Mouse (Mus musculus) megakaryocyte, adult 5-6 weeks (primary cell): ENCODE data around the gene Slx1b. TPM values are rescaled to one million over a fixed set of nuclear protein-coding genes. Genes with fewer than 3 reads are reported as not detected.

Source experiments
- ATAC-seq: 2 replicates; pipeline ENCODE4 v1.8.0; 2016; ENCODE audit warnings: mild to moderate bottlenecking, inconsistent platforms; ENCODE audit not compliant: poor library complexity, severe bottlenecking
- total RNA-seq, 2 experiments: library from RNA; stranded (forward) in 1 of 2; stranded (reverse) in 1 of 2; fragments of 153-499, 151-499 nt in 1 of 2; fragments of 221-1000, 200-1000 nt in 1 of 2; gene quantifications; 2 replicates each; pipeline versions ENCODE4 v1.2.3 to v1.2.4; 2015 to 2017

Slx1b gene
- total RNA-seq, 2 experiments from 2014 or later = 4.1 to 4.7 TPM

DNA sequence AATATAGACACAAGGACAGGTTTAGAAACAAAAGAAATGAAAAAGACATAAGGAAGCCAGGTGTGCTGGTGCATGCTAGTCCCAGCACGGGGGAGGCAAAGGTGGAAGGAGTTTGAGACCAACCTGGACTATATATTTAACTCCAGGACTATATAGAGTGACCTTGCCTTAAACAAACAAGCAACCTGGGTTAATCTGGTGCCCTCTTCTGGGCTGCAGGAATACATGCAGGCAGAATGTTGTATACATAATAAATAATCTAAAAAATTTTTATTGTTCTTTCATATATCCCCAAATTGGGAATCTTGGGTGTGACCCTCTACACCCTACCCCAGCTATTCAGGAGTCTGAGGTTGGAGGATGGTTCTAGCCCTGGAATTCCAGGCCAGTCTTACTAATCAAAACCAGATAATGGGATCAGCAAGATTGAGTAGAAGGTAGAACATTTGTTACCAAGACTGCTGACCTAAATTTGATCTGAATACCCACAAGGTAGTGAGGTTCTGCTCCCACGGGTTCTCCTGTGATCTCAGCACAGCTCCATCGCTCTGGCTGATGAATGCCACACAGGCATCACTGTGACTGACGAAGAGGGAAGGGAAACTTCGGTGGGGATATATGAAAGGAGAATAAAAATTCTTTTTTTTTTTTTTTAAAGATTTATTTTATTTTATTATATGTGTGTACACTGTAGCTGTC is 52.9 kb downstream of the Slx1b start:
- no peak for ATAC-seq

Other genes with a start within 250 kb of the Slx1b start
- 0.07 and 0.52 TPM in 2 replicates for gene Atp2a1, start 232.7 kb downstream of the Slx1b start, total RNA-seq (2015)
- not detected in 2 replicates for gene Atp2a1, start 232.7 kb downstream of the Slx1b start, total RNA-seq (2017)
- gene Sh2b1, start 220.4 kb downstream of the Slx1b start, total RNA-seq (2015) = 18.2 and 20.6 TPM in 2 replicates
- gene Sh2b1, start 220.4 kb downstream of the Slx1b start, total RNA-seq (2017) = 9.9 and 10.6 TPM in 2 replicates
- gene Tufm, start 208.4 kb downstream of the Slx1b start, total RNA-seq (2015) = 40.2 and 44.3 TPM in 2 replicates
- 33.8 and 44.9 TPM in 2 replicates for gene Tufm, start 208.4 kb downstream of the Slx1b start, total RNA-seq (2017)
- gene Atxn2l, start 192.3 kb downstream of the Slx1b start, total RNA-seq (2015) = 75.5 and 84.4 TPM in 2 replicates
- gene Atxn2l, start 192.3 kb downstream of the Slx1b start, total RNA-seq (2017) = 26.1 and 40.5 TPM in 2 replicates
- 110 and 121 TPM in 2 replicates for gene Eif3c, start 129.4 kb downstream of the Slx1b start, total RNA-seq (2015)
- 131 and 143 TPM in 2 replicates for gene Eif3c, start 129.4 kb downstream of the Slx1b start, total RNA-seq (2017)
- gene Apobr, start 110.8 kb downstream of the Slx1b start, total RNA-seq (2015) = 27.6 and 30.3 TPM in 2 replicates
- 98.7 and 99.5 TPM in 2 replicates for gene Apobr, start 110.8 kb downstream of the Slx1b start, total RNA-seq (2017)
- 106 and 118 TPM in 2 replicates for gene Cln3, start 110.0 kb downstream of the Slx1b start, total RNA-seq (2015)
- gene Cln3, start 110.0 kb downstream of the Slx1b start, total RNA-seq (2017) = 59.5 and 77.8 TPM in 2 replicates
- gene Il27, start 100.8 kb downstream of the Slx1b start, total RNA-seq (2015) = 2.5 and 2.9 TPM in 2 replicates
- 3.0 and 4.8 TPM in 2 replicates for gene Il27, start 100.8 kb downstream of the Slx1b start, total RNA-seq (2017)
- gene Nupr1, start 64.9 kb downstream of the Slx1b start, total RNA-seq (2015) = 54.7 and 61.4 TPM in 2 replicates
- 108 and 126 TPM in 2 replicates for gene Nupr1, start 64.9 kb downstream of the Slx1b start, total RNA-seq (2017)
- 42.1 and 55.6 TPM in 2 replicates for gene Sgf29, start 46.5 kb downstream of the Slx1b start, total RNA-seq (2015)
- gene Sgf29, start 46.5 kb downstream of the Slx1b start, total RNA-seq (2017) = 27.3 and 35.5 TPM in 2 replicates
- gene Sult1a1, start 19.4 kb downstream of the Slx1b start, total RNA-seq (2015) = 4.8 and 6.6 TPM in 2 replicates
- 6.6 and 6.9 TPM in 2 replicates for gene Sult1a1, start 19.4 kb downstream of the Slx1b start, total RNA-seq (2017)
- gene Bola2, start 383 bp downstream of the Slx1b start, total RNA-seq (2015) = 49.8 and 60.5 TPM in 2 replicates
- gene Bola2, start 383 bp downstream of the Slx1b start, total RNA-seq (2017) = 106 and 161 TPM in 2 replicates
- gene Coro1a, start 12.0 kb upstream of the Slx1b start, total RNA-seq (2015) = 1,020 and 1,059 TPM in 2 replicates
- 1,317 and 1,554 TPM in 2 replicates for gene Coro1a, start 12.0 kb upstream of the Slx1b start, total RNA-seq (2017)
- 173 and 177 TPM in 2 replicates for gene Mapk3, start 63.8 kb upstream of the Slx1b start, total RNA-seq (2015)
- 88.3 and 91.1 TPM in 2 replicates for gene Mapk3, start 63.8 kb upstream of the Slx1b start, total RNA-seq (2017)
- gene Gdpd3, start 70.5 kb upstream of the Slx1b start, total RNA-seq (2015) = 26.8 and 37.3 TPM in 2 replicates
- 57.9 and 71.4 TPM in 2 replicates for gene Gdpd3, start 70.5 kb upstream of the Slx1b start, total RNA-seq (2017)
- 196 and 200 TPM in 2 replicates for gene Ypel3, start 81.2 kb upstream of the Slx1b start, total RNA-seq (2015)
- gene Ypel3, start 81.2 kb upstream of the Slx1b start, total RNA-seq (2017) = 91.7 and 117 TPM in 2 replicates
- gene Tbx6, start 85.7 kb upstream of the Slx1b start, total RNA-seq (2015) = 0.68 and 1.0 TPM in 2 replicates
- gene Tbx6, start 85.7 kb upstream of the Slx1b start, total RNA-seq (2017) = 0.98 and 0.99 TPM in 2 replicates
- gene Ppp4c, start 96.7 kb upstream of the Slx1b start, total RNA-seq (2015) = 186 and 196 TPM in 2 replicates
- gene Ppp4c, start 96.7 kb upstream of the Slx1b start, total RNA-seq (2017) = 139 and 154 TPM in 2 replicates
- gene Fam57b, start 101.9 kb upstream of the Slx1b start, total RNA-seq (2015) = not detected in 2 replicates
- gene Fam57b, start 101.9 kb upstream of the Slx1b start, total RNA-seq (2017) = not detected in 2 replicates
- not detected in 2 replicates for gene 4930451I11Rik, start 135.9 kb upstream of the Slx1b start, total RNA-seq (2015)
- gene 4930451I11Rik, start 135.9 kb upstream of the Slx1b start, total RNA-seq (2017) = not detected in 2 replicates
- not detected in 2 replicates for gene Doc2a, start 151.6 kb upstream of the Slx1b start, total RNA-seq (2015)
- gene Doc2a, start 151.6 kb upstream of the Slx1b start, total RNA-seq (2017) = not detected in 2 replicates
- gene Hirip3, start 166.2 kb upstream of the Slx1b start, total RNA-seq (2015) = 14.6 and 22.0 TPM in 2 replicates
- gene Hirip3, start 166.2 kb upstream of the Slx1b start, total RNA-seq (2017) = 147 and 164 TPM in 2 replicates
- gene Ino80e, start 166.6 kb upstream of the Slx1b start, total RNA-seq (2015) = 42.5 and 51.5 TPM in 2 replicates
- gene Ino80e, start 166.6 kb upstream of the Slx1b start, total RNA-seq (2017) = 21.3 and 46.4 TPM in 2 replicates
- 14.3 and 19.0 TPM in 2 replicates for gene Taok2, start 188.9 kb upstream of the Slx1b start, total RNA-seq (2015)
- gene Taok2, start 188.9 kb upstream of the Slx1b start, total RNA-seq (2017) = 26.8 and 32.0 TPM in 2 replicates
- gene Tmem219, start 227.1 kb upstream of the Slx1b start, total RNA-seq (2015) = 47.9 and 50.9 TPM in 2 replicates
- 44.9 and 45.5 TPM in 2 replicates for gene Tmem219, start 227.1 kb upstream of the Slx1b start, total RNA-seq (2017)
- gene Kctd13, start 233.1 kb upstream of the Slx1b start, total RNA-seq (2015) = 7.3 and 12.0 TPM in 2 replicates
- gene Kctd13, start 233.1 kb upstream of the Slx1b start, total RNA-seq (2017) = 10.9 and 19.0 TPM in 2 replicates